Mouse (Mus musculus): ENCODE data around the gene Apom. TPM values are rescaled to one million over a fixed set of nuclear protein-coding genes. Genes with fewer than 3 reads are reported as not detected.

Apom gene
- total and polyA plus RNA-seq, 2 experiments from 2014 or later = 0.11 TPM; not detected in 1

- TF ChIP-seq CTCF (IDR thresholded peaks at IDR 0.05; ENCODE audit: low read depth) (no peak; the same call in 1 of the 2 replicates), EP300 (IDR thresholded peaks at IDR 0.05; ENCODE audit: low read depth) (no peak)
Observed at GRCm38 (mm10) chr17:35121871-35122303, 10.0 kb downstream of the Apom start, which contains the start of gene Csnk2b. Gene Csnk2b (minus strand): TSS chr17:35122053.

DNA sequence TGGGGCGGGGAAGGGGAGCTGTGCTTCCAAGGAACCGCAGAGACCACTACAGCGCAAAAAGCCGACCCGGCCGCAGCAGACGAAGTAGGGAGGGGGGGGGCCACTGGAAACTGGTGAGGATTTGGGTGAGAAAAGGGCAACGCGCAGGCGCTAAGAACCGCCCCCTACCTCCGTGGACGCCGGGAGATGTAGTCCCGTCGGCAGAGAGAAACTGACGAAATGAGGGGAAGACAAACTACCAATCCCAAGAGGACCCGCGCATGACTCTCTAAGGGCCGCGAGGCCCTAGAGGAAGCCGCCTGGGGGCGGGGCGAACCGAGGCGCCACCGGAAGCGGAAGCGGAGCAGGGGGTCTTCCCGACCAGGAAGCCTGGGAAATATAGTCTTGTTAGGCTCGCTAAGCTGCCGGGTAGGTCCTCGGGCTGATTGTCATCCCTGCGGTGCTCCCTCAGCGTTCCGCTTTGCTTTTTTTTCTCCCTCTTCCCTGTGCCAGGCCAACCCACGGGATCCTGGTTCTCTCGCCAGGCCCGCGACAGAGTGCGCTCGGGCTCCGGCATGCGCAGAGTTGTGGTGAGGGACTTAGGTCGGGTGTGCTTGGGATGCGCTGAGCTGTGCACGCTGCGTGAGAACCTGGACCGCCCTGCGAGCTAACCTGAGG lies 10.6 kb downstream of the Apom start, which contains the start of gene Gpank1:
Gene Gpank1 (plus strand): TSS at position 313 of the 657 bp plus-strand sequence.
- Histone ChIP-seq H3K4me2 (ENCODE audit: low read depth, low read length) (peak within 1 kb of the TSS; percentile 97), H3K27me3 (ENCODE audit: control insufficient read depth, insufficient read depth, low read length) (no peaks in the 10 kb centered on the region), H3K4me1 (ENCODE audit: control insufficient read depth, insufficient read depth) (peaks cover 10% of the 10 kb centered on the region; the same call in 1 of the 2 replicates), H3K9me3 (replicated peaks; ENCODE audit: control insufficient read depth, low read length) (no peaks in the 10 kb centered on the region), H3K27ac (ENCODE audit: low read depth) (peak within 1 kb of the TSS; percentile 94), H3K4me3 (ENCODE audit: low read depth, low read length) (peak within 1 kb of the TSS; percentile 73), H3K36me3 (replicated peaks; ENCODE audit: control insufficient read depth, insufficient read depth, low read length) (peaks cover 36% of the 10 kb centered on the region), H3K9ac (replicated peaks; ENCODE audit: low read depth, low read length) (peak within 1 kb of the TSS; percentile 88)
- TF ChIP-seq EP300 (IDR thresholded peaks at IDR 0.05; ENCODE audit: low read depth) (0 out of 2 replicates have a peak, but pooled peaks have one; percentile 36), CTCF (IDR thresholded peaks at IDR 0.05; ENCODE audit: low read depth) (no peak)
- peak; percentile 99 for DNase-seq (ENCODE audit: low spot score)
- peak; percentile 94 for ATAC-seq (ENCODE audit: insufficient read depth, low read depth)
- under 1% methylated on average over 50 of the region's 50 CpGs for WGBS

More at GRCm38 (mm10) chr17:35121871-35122303, 10.0 kb downstream of the Apom start, which contains the start of gene Csnk2b:
- Histone ChIP-seq H3K27me3 (ENCODE audit: control insufficient read depth, insufficient read depth, low read length) (no peaks in the 10 kb centered on the region), H3K9ac (replicated peaks; ENCODE audit: low read depth, low read length) (peak within 1 kb of the TSS; percentile 88), H3K27ac (ENCODE audit: low read depth) (peak within 1 kb of the TSS; percentile 94), H3K9me3 (replicated peaks; ENCODE audit: control insufficient read depth, low read length) (no peaks in the 10 kb centered on the region), H3K4me2 (ENCODE audit: low read depth, low read length) (peak within 1 kb of the TSS; percentile 97), H3K4me3 (ENCODE audit: low read depth, low read length) (peak within 1 kb of the TSS; percentile 73), H3K4me1 (ENCODE audit: control insufficient read depth, insufficient read depth) (peaks cover 12% of the 10 kb centered on the region; the same call in 1 of the 2 replicates), H3K36me3 (replicated peaks; ENCODE audit: control insufficient read depth, insufficient read depth, low read length) (peaks cover 31% of the 10 kb centered on the region)
- DNase-seq (ENCODE audit: low spot score) = peak; percentile 58
- WGBS = under 1% methylated on average over 19 of the region's 19 CpGs
- 0 out of 2 replicates have a peak, but pooled peaks have one; percentile 1 for ATAC-seq (ENCODE audit: insufficient read depth, low read depth)

DNA sequence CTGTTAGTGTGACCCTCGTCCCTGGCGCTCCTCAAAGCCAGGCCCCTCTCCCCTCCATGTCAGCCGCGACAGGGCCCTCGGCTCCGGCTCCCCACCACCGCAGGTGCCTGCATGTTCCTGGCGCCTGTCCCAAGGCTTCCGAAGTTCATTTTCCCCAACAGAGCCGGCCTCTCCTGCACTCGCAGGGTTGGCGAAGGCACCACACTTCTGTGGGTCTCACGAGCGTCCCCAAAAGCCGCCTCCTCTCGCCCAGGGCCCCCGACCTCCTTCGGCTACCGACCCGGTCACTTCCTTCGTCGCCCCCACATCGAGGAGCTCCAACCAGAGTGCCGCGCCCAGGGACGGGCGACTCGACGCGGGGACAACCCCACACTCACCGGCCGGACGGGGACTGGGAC lies 11.1 kb downstream of the Apom start:
- Histone ChIP-seq H3K36me3 (replicated peaks; ENCODE audit: control insufficient read depth, insufficient read depth, low read length) (peaks cover 42% of the 10 kb centered on the region), H3K27me3 (ENCODE audit: control insufficient read depth, insufficient read depth, low read length) (no peaks in the 10 kb centered on the region), H3K9me3 (replicated peaks; ENCODE audit: control insufficient read depth, low read length) (no peaks in the 10 kb centered on the region), H3K4me3 (ENCODE audit: low read depth, low read length) (peak overlapping the region; percentile 73), H3K27ac (ENCODE audit: low read depth) (peak overlapping the region; percentile 66), H3K4me2 (ENCODE audit: low read depth, low read length) (peak overlapping the region; percentile 68), H3K9ac (replicated peaks; ENCODE audit: low read depth, low read length) (peak overlapping the region; percentile 75), H3K4me1 (ENCODE audit: control insufficient read depth, insufficient read depth) (peaks cover 8% of the 10 kb centered on the region; the same call in 1 of the 2 replicates)
- under 1% methylated on average over 33 of the region's 33 CpGs for WGBS
- no peak for DNase-seq (ENCODE audit: low spot score)
- TF ChIP-seq CTCF (IDR thresholded peaks at IDR 0.05; ENCODE audit: low read depth) = no peak
- TF ChIP-seq EP300 (IDR thresholded peaks at IDR 0.05; ENCODE audit: low read depth) = no peak
- peak; percentile 5 for ATAC-seq (ENCODE audit: insufficient read depth, low read depth)

DNA sequence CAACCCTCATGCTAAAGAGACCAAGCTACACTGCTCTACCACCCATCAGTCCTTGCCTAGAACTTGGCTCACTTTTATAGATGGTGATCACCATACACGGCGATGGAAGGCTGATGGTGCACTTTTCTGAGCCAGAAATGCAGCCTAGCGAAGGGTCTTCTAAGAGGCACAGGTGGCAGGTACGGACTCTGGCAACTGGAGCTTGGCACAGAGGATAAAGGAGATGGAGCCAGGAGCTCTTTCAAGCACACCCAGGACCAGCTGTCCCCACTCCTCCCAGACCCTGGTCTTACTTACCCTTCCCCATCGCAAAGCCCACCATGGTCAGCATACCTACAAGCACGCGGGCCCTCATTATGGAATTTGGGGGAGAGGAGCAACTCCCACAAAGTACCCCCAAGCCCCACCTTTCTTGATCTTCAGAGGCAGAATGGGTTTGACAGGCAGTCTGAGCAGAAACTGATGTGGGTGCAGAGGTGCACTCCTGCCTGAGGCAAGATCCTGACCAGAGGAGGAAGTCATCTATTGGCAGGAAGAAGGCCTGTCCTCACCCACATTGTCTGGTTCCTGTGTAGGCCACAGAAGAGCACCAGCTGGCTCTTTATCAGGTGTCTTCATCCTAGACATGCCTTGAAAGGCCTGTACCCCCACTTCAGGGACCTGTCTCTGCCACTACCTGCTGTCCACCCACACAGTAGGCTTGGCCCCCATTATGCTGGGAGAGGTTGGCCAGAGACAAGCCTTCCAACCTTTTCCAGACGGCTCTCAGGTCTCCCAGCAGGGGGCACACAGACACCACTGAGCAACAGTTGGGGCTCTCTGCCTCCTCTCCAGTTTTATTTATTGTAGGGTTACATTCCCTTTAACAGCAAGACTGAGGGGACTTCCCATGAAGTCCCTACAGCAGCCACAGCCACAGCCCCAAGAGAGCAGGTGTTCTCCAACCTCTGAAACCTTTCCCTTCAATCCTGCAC lies 16.5 kb downstream of the Apom start, which contains the start of gene Ly6g5b:
Gene Ly6g5b (minus strand): TSS at position 383 of the 974 bp plus-strand sequence.
- Histone ChIP-seq H3K4me2 (ENCODE audit: low read depth, low read length) (no peak within 1 kb of the TSS), H3K36me3 (replicated peaks; ENCODE audit: control insufficient read depth, insufficient read depth, low read length) (peaks cover 47% of the 10 kb centered on the region), H3K9ac (replicated peaks; ENCODE audit: low read depth, low read length) (no peak within 1 kb of the TSS), H3K9me3 (replicated peaks; ENCODE audit: control insufficient read depth, low read length) (no peaks in the 10 kb centered on the region), H3K27ac (ENCODE audit: low read depth) (no peak within 1 kb of the TSS), H3K4me1 (ENCODE audit: control insufficient read depth, insufficient read depth) (no peaks in the 10 kb centered on the region), H3K27me3 (ENCODE audit: control insufficient read depth, insufficient read depth, low read length) (no peaks in the 10 kb centered on the region), H3K4me3 (ENCODE audit: low read depth, low read length) (no peak within 1 kb of the TSS)
- ATAC-seq (ENCODE audit: insufficient read depth, low read depth) (no peak), DNase-seq (ENCODE audit: low spot score) (no peak)
- TF ChIP-seq EP300 (IDR thresholded peaks at IDR 0.05; ENCODE audit: low read depth) (no peak), CTCF (IDR thresholded peaks at IDR 0.05; ENCODE audit: low read depth) (peak; percentile 43)
- WGBS = 87% methylated on average over 8 of the region's 8 CpGs

GRCm38 (mm10) chr17:35111774-35112173 lies 20.1 kb downstream of the Apom start:
- H3K4me1 ChIP-seq (ENCODE audit: control insufficient read depth, insufficient read depth) = no peaks in the 10 kb centered on the region
- H3K9me3 ChIP-seq (replicated peaks; ENCODE audit: control insufficient read depth, low read length) = no peaks in the 10 kb centered on the region
- ATAC-seq (ENCODE audit: insufficient read depth, low read depth) = peak; percentile 25; the same call in 1 of the 2 replicates
- no peak overlapping the region for H3K4me3 ChIP-seq (ENCODE audit: low read depth, low read length)
- H3K9ac ChIP-seq (replicated peaks; ENCODE audit: low read depth, low read length) = no peak overlapping the region
- 61% methylated on average over 9 of the region's 9 CpGs for WGBS
- H3K27me3 ChIP-seq (ENCODE audit: control insufficient read depth, insufficient read depth, low read length) = no peaks in the 10 kb centered on the region
- no peak for TF ChIP-seq CTCF (IDR thresholded peaks at IDR 0.05; ENCODE audit: low read depth)
- no peak for TF ChIP-seq EP300 (IDR thresholded peaks at IDR 0.05; ENCODE audit: low read depth)
- peaks cover 23% of the 10 kb centered on the region for H3K36me3 ChIP-seq (replicated peaks; ENCODE audit: control insufficient read depth, insufficient read depth, low read length)
- peak overlapping the region; percentile 41 for H3K4me2 ChIP-seq (ENCODE audit: low read depth, low read length)
- peak; percentile 33 for DNase-seq (ENCODE audit: low spot score)
- peak overlapping the region; percentile 49 for H3K27ac ChIP-seq (ENCODE audit: low read depth)

Data from heart, postnatal 0 days (tissue).